Mouse (Mus musculus): ENCODE results near the gene Fam117a.

The Fam117a gene

GRCm38 (mm10) chr11:95333805-95334204 is 3.0 kb upstream of the Fam117a start:
- DNase-seq, result no peak

DNA sequence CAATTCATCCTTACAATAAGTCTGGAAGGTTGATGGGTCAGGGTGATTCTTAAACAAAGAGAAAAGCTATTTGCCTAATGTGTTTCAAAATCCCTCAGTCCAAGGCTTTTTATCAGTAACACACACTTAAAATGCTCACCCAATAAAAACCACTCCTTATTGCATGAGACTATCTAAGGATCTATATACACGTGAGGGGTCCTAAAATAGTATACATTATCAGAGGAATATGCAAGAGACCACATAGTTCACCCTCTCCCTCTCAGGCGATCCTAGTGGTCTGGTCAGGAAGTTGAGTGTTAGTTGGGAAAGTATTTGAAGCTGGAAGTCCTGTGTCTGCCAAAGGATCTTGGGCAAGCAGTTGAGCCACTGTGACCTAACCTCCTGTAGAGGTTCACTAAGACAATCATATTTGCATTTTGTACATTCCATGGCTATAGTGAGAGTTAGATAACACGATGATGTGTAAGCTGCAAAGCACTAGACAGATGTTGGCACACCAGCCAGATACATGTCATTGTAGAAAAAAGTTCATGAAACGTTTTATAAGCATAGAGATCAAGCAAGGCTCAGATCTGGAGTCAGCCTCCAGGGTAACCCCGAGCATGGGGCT is 2.3 kb upstream of the Fam117a start:
- no peak for DNase-seq

- peak; percentile 73 for DNase-seq
These were observed 453 bp downstream of the Fam117a start for GRCm38 (mm10) chr11:95337129-95337813.

GRCm38 (mm10) chr11:95337846-95338342 is 1.1 kb downstream of the Fam117a start:
- DNase-seq, result no peak

DNA sequence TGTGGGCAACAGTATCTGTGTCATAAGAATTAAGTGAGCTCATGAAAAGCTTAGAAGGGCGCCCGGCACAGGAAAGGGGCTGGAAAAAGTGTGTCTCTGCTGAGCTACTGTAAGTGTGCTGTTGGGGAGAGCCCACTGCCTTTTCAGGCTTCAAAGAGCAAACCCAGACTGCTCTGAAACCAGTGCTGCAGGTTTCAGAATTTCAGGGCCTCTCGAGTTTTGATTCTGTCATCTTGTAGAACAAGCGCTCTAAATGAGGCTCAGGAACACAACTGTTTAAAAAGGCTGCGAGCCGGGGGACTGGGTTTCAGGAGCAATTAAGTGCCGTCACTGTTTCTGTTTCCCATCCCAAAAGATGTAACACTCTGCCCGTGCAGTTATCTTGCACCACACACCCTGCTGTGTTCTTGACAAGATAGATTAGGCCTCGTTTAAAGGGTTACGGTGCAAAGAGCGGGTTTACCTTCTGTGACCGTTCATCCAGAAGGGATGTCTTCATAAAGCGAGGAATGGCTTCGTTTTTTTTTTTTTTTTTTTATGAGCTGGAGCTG is 2.7 kb downstream of the Fam117a start:
- DNase-seq, result no peak

GRCm38 (mm10) chr11:95340259-95340658 is 3.4 kb downstream of the Fam117a start:
- no peak for DNase-seq

- no peak for DNase-seq
These were observed 3.8 kb downstream of the Fam117a start for GRCm38 (mm10) chr11:95340664-95341063.

GRCm38 (mm10) chr11:95343180-95343579 is 6.4 kb downstream of the Fam117a start:
- DNase-seq, result no peak

DNA sequence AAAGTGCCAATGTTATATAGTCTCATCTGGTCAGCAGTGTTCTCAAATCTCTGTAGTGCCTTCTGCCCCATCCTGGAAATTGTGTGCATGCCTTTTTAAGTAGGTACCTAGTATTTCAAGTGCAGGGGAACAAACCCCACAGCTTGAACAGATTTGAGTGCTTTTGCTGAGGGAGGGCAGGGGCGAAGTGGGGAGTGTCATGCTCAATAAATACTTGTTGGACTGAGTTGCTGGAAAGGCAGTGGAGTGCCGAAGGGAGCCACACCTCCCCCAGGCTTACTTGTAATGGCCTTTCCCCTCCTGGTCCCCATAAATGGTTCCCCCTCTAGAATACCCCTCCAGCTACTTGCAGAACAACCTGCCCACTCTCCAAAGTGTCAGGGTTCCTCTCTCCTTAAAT is 7.4 kb downstream of the Fam117a start:
- no peak for DNase-seq

DNA sequence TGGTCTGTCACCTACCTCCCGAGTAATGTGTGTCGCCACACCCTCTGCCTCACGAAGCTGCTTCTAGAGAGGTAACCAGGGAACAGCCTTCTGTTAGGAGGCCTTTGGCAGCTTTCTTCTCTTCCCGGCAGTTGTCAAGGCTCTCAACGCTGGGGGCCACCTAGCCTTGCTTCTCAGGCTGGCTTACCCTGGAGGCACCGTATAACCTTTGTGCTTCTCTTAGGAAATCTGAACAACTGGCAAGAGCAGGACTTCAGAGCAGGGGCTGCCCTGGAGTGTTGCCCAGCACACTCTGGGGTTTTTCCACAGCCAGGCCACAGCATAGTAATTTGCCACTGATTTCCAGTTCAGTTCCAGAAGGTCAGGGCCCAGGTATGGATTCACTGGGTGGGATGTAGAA is 13.5 kb downstream of the Fam117a start:
- no peak for DNase-seq

GRCm38 (mm10) chr11:95350960-95351359 is 14.1 kb downstream of the Fam117a start:
- no peak for DNase-seq

DNA sequence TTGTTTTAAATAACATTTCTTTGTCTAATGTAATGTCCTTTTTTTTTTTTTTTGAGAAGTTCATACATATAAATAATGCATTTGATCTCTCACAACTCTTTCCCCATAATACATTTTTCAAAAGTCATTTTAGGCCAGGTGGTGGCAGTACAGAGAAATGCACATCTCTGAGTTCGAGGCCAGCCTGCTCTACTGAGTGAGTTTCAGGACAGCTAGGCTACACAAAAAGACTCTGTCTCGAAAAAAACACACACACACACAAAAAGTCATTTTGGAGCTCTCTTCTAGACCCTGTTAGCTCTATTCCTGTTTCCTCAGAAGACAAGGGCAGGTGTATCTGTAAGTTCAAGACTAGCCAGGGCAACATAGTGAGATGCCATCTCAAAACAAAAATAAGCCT is 15.9 kb downstream of the Fam117a start:
- DNase-seq, result no peak

- DNase-seq, result no peak
These were observed 16.4 kb downstream of the Fam117a start for GRCm38 (mm10) chr11:95353226-95353625.

GRCm38 (mm10) chr11:95354228-95354944 is 17.6 kb downstream of the Fam117a start:
- no peak for DNase-seq

- no peak for DNase-seq
These were observed 18.3 kb downstream of the Fam117a start for GRCm38 (mm10) chr11:95354945-95355660.

- no peak for DNase-seq
These were observed 18.8 kb downstream of the Fam117a start for GRCm38 (mm10) chr11:95355661-95356011.

GRCm38 (mm10) chr11:95356039-95356438 is 19.2 kb downstream of the Fam117a start:
- no peak for DNase-seq

GRCm38 (mm10) chr11:95356469-95357273 is 19.9 kb downstream of the Fam117a start:
- DNase-seq, result peak; percentile 83

- no peak for DNase-seq
These were observed 21.4 kb downstream of the Fam117a start for GRCm38 (mm10) chr11:95358263-95358662.

- no peak for DNase-seq
These were observed 27.6 kb downstream of the Fam117a start for GRCm38 (mm10) chr11:95364388-95364787.

DNA sequence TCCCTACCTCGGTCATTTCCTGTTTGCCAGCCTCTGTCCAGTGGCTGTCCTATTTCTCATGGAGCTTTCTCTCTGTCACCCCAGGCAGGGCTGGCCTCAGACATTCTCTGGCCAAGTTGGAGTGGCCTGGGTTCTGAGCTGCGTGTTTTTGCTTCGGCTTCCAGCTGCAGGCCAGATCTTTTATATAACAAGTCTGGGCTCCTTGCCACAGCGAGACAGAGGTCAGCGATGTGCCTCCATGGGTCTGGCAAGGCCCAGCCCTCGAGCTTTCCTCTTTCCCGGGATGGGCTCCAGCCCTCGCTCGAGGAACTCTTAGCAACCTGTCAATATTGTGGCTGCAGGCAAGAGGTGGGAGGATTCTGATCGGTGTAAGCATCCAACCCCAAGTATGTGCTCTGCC is 28.8 kb downstream of the Fam117a start:
- DNase-seq, result peak; percentile 84

DNA sequence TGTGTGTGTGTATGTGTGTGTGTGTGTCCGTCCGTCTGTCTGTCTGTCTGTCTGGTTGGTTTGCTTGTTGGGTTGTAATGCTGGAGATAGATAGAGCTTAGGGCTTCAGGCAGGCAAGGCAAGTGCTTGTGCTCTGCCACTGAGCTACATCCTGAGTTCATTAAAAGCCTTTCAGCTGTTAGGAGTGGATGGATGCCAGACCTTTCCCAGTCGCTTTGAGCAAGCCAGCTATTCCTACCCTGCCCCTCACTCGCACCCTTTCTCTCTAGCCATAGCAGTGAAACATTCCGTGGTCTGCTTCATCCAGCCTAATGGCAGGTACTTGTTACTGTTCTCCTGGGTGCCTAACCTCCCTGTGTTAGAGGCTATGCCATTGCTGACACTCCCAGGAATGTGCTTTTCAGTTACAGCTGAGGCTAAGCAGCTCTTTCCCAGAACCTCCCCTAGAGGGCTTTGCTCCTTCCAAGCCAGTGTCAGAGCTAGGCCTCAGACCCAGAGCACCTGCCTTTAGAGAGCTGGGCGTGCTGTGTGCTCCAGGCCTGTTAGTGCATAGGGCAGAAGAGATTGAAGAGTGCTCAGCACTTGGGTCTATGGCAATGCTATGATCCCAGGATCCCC is 29.6 kb downstream of the Fam117a start:
- DNase-seq, result peak; percentile 38
